16 mouse cellular contexts compared by ENCODE assay signal in genomic region chr8:111818556-111818955, GRCm38 (mm10). TPM values are rescaled to one million over a fixed set of nuclear protein-coding genes. Genes with fewer than 3 reads are reported as not detected.
DNase-seq lines count a peak whose midpoint lies in the region; ATAC-seq and TF ChIP-seq lines count a peak whose summit lies in the region.
"Had no signal": no experiment of that assay in that cellular context is flagged by ENCODE, and none has a peak within 500 bp of the region (broad histone marks: within the 10 kb centered on the region; RNA-seq: fewer than 3 reads in every experiment).

No protein-coding gene starts in this region.

- H3K27ac ChIP-seq in heart, adult 2 months: peak overlapping the region; percentile 55
- H3K27ac ChIP-seq in kidney, adult 2 months (ENCODE audit: insufficient read depth, low read depth, low read length): peak overlapping the region; percentile 76
- peak overlapping the region; percentile 30; the same call in 1 of the 2 replicates for H3K27ac ChIP-seq in lung, embryonic 14.5 days (ENCODE audit: low read depth)
- 0 out of 2 replicates have a peak overlapping the region, but pooled peaks have one; percentile 49 for H3K27ac ChIP-seq in embryonic facial prominence, embryonic 15.5 days (replicated peaks)
- H3K27ac ChIP-seq: hindbrain, embryonic 12.5 days; limb, embryonic 13.5 days had no signal

- H3K27me3 ChIP-seq in heart, adult 2 months (ENCODE audit: control insufficient read depth, insufficient read depth, low read length): no peaks in the 10 kb centered on the region
- no peaks in the 10 kb centered on the region for H3K27me3 ChIP-seq in kidney, adult 2 months (replicated peaks; ENCODE audit: control insufficient read depth, insufficient read depth, low read length)
- H3K27me3 ChIP-seq in lung, embryonic 14.5 days (ENCODE audit: insufficient read depth, low read length): no peaks in the 10 kb centered on the region
- no peaks in the 10 kb centered on the region for H3K27me3 ChIP-seq in embryonic facial prominence, embryonic 15.5 days
- H3K27me3 ChIP-seq: CH12.LX; hindbrain, embryonic 12.5 days; limb, embryonic 13.5 days had no signal

- no peaks in the 10 kb centered on the region for H3K9me3 ChIP-seq in lung, embryonic 14.5 days (ENCODE audit: low read depth, low read length)
- no peaks in the 10 kb centered on the region for H3K9me3 ChIP-seq in embryonic facial prominence, embryonic 15.5 days (replicated peaks)
- H3K9me3 ChIP-seq: hindbrain, embryonic 12.5 days; limb, embryonic 13.5 days had no signal

- TF ChIP-seq POLR2A in heart, adult 2 months (IDR thresholded peaks at IDR 0.05; ENCODE audit: insufficient read depth, low read depth, low read length): no peak
- no peak for TF ChIP-seq POLR2A in kidney, adult 2 months (IDR thresholded peaks at IDR 0.05; ENCODE audit: low read depth, low read length)
- no peak for TF ChIP-seq POLR2A in lung, adult 2 months (IDR thresholded peaks at IDR 0.05; ENCODE audit: borderline replicate concordance, extremely low read depth, low read depth, low read length)

- ATAC-seq in lung, embryonic 14.5 days (ENCODE audit: insufficient read depth): no peak
- ATAC-seq in embryonic facial prominence, embryonic 15.5 days (ENCODE audit: insufficient number of reproducible peaks, low FRiP score, low TSS enrichment, low read depth): no peak
- ATAC-seq in erythroblast, adult 5-6 weeks (replicated peaks; ENCODE audit: low FRiP score, poor library complexity, severe bottlenecking): no peak
- ATAC-seq: forebrain, embryonic 16.5 days; inflammation-experienced regulatory T-cells, adult 6 months had no signal

- peaks cover 11% of the 10 kb centered on the region for H3K4me1 ChIP-seq in heart, adult 2 months (ENCODE audit: control insufficient read depth, insufficient read depth, low read length)
- peaks cover 5% of the 10 kb centered on the region; the same call in 1 of the 2 replicates for H3K4me1 ChIP-seq in kidney, adult 2 months (ENCODE audit: control insufficient read depth, insufficient read depth, low read length)
- H3K4me1 ChIP-seq in lung, embryonic 14.5 days (ENCODE audit: insufficient read depth): no peaks in the 10 kb centered on the region
- H3K4me1 ChIP-seq in lung, adult 2 months (ENCODE audit: control insufficient read depth, insufficient read depth, low read length): peaks cover 12% of the 10 kb centered on the region
- 0 out of 2 replicates have a peak, but pooled peaks cover 6% of the 10 kb centered on the region for H3K4me1 ChIP-seq in embryonic facial prominence, embryonic 15.5 days
- H3K4me1 ChIP-seq: hindbrain, embryonic 12.5 days; limb, embryonic 13.5 days had no signal

- TF ChIP-seq EP300 in heart, adult 2 months (IDR thresholded peaks at IDR 0.05; ENCODE audit: insufficient read depth, low read depth, low read length): no peak

- no peak overlapping the region for H3K4me3 ChIP-seq in heart, adult 2 months
- no peak overlapping the region for H3K4me3 ChIP-seq in kidney, adult 2 months (ENCODE audit: insufficient read depth, low read depth, low read length)
- H3K4me3 ChIP-seq in lung, embryonic 14.5 days (ENCODE audit: low read depth, low read length): no peak overlapping the region
- no peak overlapping the region for H3K4me3 ChIP-seq in lung, adult 2 months (replicated peaks; ENCODE audit: extremely low read depth, low read depth, low read length)
- H3K4me3 ChIP-seq in embryonic facial prominence, embryonic 15.5 days (replicated peaks): no peak overlapping the region
- H3K4me3 ChIP-seq: hindbrain, embryonic 12.5 days; limb, embryonic 13.5 days had no signal

- H3K36me3 ChIP-seq in heart, adult 2 months (ENCODE audit: control insufficient read depth, insufficient read depth, low read length): peaks cover 17% of the 10 kb centered on the region
- H3K36me3 ChIP-seq in kidney, adult 2 months (ENCODE audit: control insufficient read depth, insufficient read depth, low read length): no peaks in the 10 kb centered on the region
- peaks cover 38% of the 10 kb centered on the region for H3K36me3 ChIP-seq in lung, embryonic 14.5 days (ENCODE audit: insufficient read depth)
- H3K36me3 ChIP-seq in embryonic facial prominence, embryonic 15.5 days: peaks cover 42% of the 10 kb centered on the region

- intact Hi-C loops in heart, adult 2 months (cut with DNase I): loop anchor here (2.0 kb wide), 1 partner anchor 16 kb away; no protein-coding TSS in a partner anchor

- TF ChIP-seq CTCF in heart, adult 2 months (IDR thresholded peaks at IDR 0.05): no peak
- no peak for TF ChIP-seq CTCF in kidney, adult 2 months (conservative IDR thresholded peaks at IDR 0.05; ENCODE audit: insufficient read depth, insufficient read length, low read depth, low read length)
- TF ChIP-seq CTCF in lung, embryonic 14.5 days (IDR thresholded peaks at IDR 0.05; ENCODE audit: low read depth): no peak
- TF ChIP-seq CTCF in lung, adult 2 months (IDR thresholded peaks at IDR 0.05; ENCODE audit: insufficient read depth, low read length): no peak

- no peak overlapping the region for H3K4me2 ChIP-seq in lung, embryonic 14.5 days
- no peak overlapping the region for H3K4me2 ChIP-seq in embryonic facial prominence, embryonic 15.5 days (replicated peaks)
- H3K4me2 ChIP-seq: hindbrain, embryonic 12.5 days; limb, embryonic 13.5 days had no signal

- H3K9ac ChIP-seq in heart, adult 2 months (ENCODE audit: low read depth, low read length): no peak overlapping the region
- no peak overlapping the region for H3K9ac ChIP-seq in lung, embryonic 14.5 days
- no peak overlapping the region for H3K9ac ChIP-seq in embryonic facial prominence, embryonic 15.5 days
- H3K9ac ChIP-seq: hindbrain, embryonic 12.5 days; limb, embryonic 13.5 days had no signal

- WGBS in heart, adult 2 months: 86% methylated on average over 3 of the region's 3 CpGs
- WGBS in kidney, adult 2 months: 76% methylated on average over 3 of the region's 3 CpGs
- WGBS in lung, embryonic 14.5 days: 92% methylated on average over 3 of the region's 3 CpGs
- WGBS in lung, adult 2 months: 83% methylated on average over 3 of the region's 3 CpGs
- WGBS in embryonic facial prominence, embryonic 15.5 days: 75% methylated on average over 3 of the region's 3 CpGs

- no peak for DNase-seq in heart, adult 2 months
- no peak for DNase-seq in heart, postnatal 4 days
- DNase-seq in kidney, adult 2 months: no peak
- DNase-seq in kidney, adult 18-20 months: no peak
- no peak for DNase-seq in lung, embryonic 14.5 days
- DNase-seq in lung, adult 2 months: no peak
- DNase-seq: cerebellum, postnatal 25 days; kidney, postnatal 4 days; lung, postnatal 10 days had no signal

- H3K79me2 ChIP-seq in heart, adult 2 months (replicated peaks; ENCODE audit: control insufficient read depth, insufficient read depth, low read length): no peaks in the 10 kb centered on the region

RNA-seq across cellular contexts. Expression of gene Cfdp1, which starts 35.5 kb away (rescaled TPM):
- total RNA-seq in heart, adult 2 months (2021): 10 to 100 TPM; 32.7 to 34.4 TPM
- polyA plus RNA-seq in heart, adult 2 months (2012; rRNA removed): 5.6 and 11.6 TPM in 2 replicates
- total RNA-seq in heart, postnatal 4 days (2021): 10 to 100 TPM; 54.4 to 60.3 TPM
- 7.2 and 12.5 TPM in 2 replicates for polyA plus RNA-seq in kidney, adult 2 months (2012; rRNA removed)
- polyA plus RNA-seq in lung, embryonic 14.5 days (2014; fragmentation: Nextera tagmentation; extraction: Ambion mirVana): 195 and 200 TPM in 2 replicates
- 3.6 and 7.9 TPM in 2 replicates for polyA plus RNA-seq in lung, adult 2 months (2012; rRNA removed)
- 217 and 219 TPM in 2 replicates for polyA plus RNA-seq in embryonic facial prominence, embryonic 15.5 days (2015; fragmentation: Nextera tagmentation; extraction: Ambion mirVana)
- total RNA-seq in erythroblast, adult 5-6 weeks (2015; ENCODE audit: low replicate concordance): 13.3 and 43.7 TPM in 2 replicates
- total RNA-seq in erythroblast, adult 5-6 weeks (2017; ENCODE audit: low replicate concordance): 32.5 and 33.6 TPM in 2 replicates

RNA-seq across cellular contexts. Expression of gene Tmem170, which starts 58.0 kb away (rescaled TPM):
- 1 to 10 TPM; 2.7 to 2.9 TPM for total RNA-seq in heart, adult 2 months (2021)
- polyA plus RNA-seq in heart, adult 2 months (2012; rRNA removed): 2.1 and 2.9 TPM in 2 replicates
- 1 to 10 TPM; 2.8 to 2.9 TPM for total RNA-seq in heart, postnatal 4 days (2021)
- polyA plus RNA-seq in kidney, adult 2 months (2012; rRNA removed): 6.0 and 6.9 TPM in 2 replicates
- 7.0 and 7.3 TPM in 2 replicates for polyA plus RNA-seq in lung, embryonic 14.5 days (2014; fragmentation: Nextera tagmentation; extraction: Ambion mirVana)
- polyA plus RNA-seq in lung, adult 2 months (2012; rRNA removed): 4.0 and 5.0 TPM in 2 replicates
- polyA plus RNA-seq in embryonic facial prominence, embryonic 15.5 days (2015; fragmentation: Nextera tagmentation; extraction: Ambion mirVana): 7.3 and 9.3 TPM in 2 replicates
- 0.84 and 2.7 TPM in 2 replicates for total RNA-seq in erythroblast, adult 5-6 weeks (2015; ENCODE audit: low replicate concordance)
- total RNA-seq in erythroblast, adult 5-6 weeks (2017; ENCODE audit: low replicate concordance): 0.70 and 1.4 TPM in 2 replicates

Comparison
In these comparisons a context has a peak if more than half of its experiments do, and no peak if none do; other contexts are left out.
1. RNA of gene Cfdp1, which starts 35.5 kb away (polyA plus RNA-seq): 217 to 219 TPM in embryonic facial prominence, embryonic 15.5 days and 195 to 200 TPM in lung, embryonic 14.5 days; 7.2 to 12.5 TPM in kidney, adult 2 months, 3.6 to 7.9 TPM in lung, adult 2 months and 5.6 to 11.6 TPM in heart, adult 2 months; every median in the first group is over 10 times any median in the second.
2. Peak in every context shown above with its lines, with median percentiles within 50 percentile points of each other: H3K27ac ChIP-seq.